Mouse (Mus musculus) lung, embryonic 16.5 days (tissue): ENCODE measurements around the gene Cdc73. TPM values are rescaled to one million over a fixed set of nuclear protein-coding genes. Genes with fewer than 3 reads are reported as not detected.
"Not testable (repeated sequence)": the region's sequence is repeated elsewhere in the genome, so short reads cannot be mapped to it uniquely, and the experiment has no call there.

Experiments
- ATAC-seq: fragments of 200-750 bp; cut with Nextera tagmentation; 2 replicates; pipeline ENCODE4 v1.8.0; 2017; ENCODE audit warnings: low read depth, mild to moderate bottlenecking, moderate library complexity
- H3K27ac ChIP-seq: fragments of 300-500 bp; sonication (generic); 2 replicates; pipeline ENCODE4 v1.5.1; 2014; ENCODE audit warnings: mild to moderate bottlenecking, control low read depth, low read length
- H3K27me3 ChIP-seq: fragments of 300-500 bp; sonication (generic); 2 replicates; pipeline ENCODE4 v1.6.1; 2014; ENCODE audit warnings: low read depth, low read length, mixed read lengths; ENCODE audit not compliant: control insufficient read depth, insufficient read depth
- H3K36me3 ChIP-seq: fragments of 300-500 bp; sonication (generic); 2 replicates; pipeline ENCODE4 v1.6.1; 2014; ENCODE audit warnings: low read length; ENCODE audit not compliant: control insufficient read depth, insufficient read depth
- H3K4me1 ChIP-seq: fragments of 300-500 bp; sonication (generic); replicated peaks from 2 replicates; pipeline ENCODE4 v1.6.1; 2014; ENCODE audit warnings: low read length, mixed read lengths; ENCODE audit not compliant: control insufficient read depth, insufficient read depth
- H3K4me2 ChIP-seq: fragments of 300-500 bp; sonication (generic); 2 replicates; pipeline ENCODE4 v1.6.1; 2014; ENCODE audit warnings: low read depth, low read length, control low read depth
- H3K4me3 ChIP-seq: fragments of 300-500 bp; sonication (generic); 2 replicates; pipeline ENCODE4 v1.5.1; 2014; ENCODE audit warnings: mild to moderate bottlenecking, low read length, control low read depth
- H3K9ac ChIP-seq: fragments of 300-500 bp; sonication (generic); 2 replicates; pipeline ENCODE4 v1.6.1; 2014; ENCODE audit warnings: low read length, control low read depth
- H3K9me3 ChIP-seq: fragments of 300-500 bp; sonication (generic); 2 replicates; pipeline ENCODE4 v1.6.1; 2016; ENCODE audit warnings: low read length; ENCODE audit not compliant: control insufficient read depth
- WGBS: fragments of 180-500 bp; shearing (Covaris S2); extraction: QIAGEN DNeasy Blood & Tissue Kit; methylation state at CpG from one replicate; pipeline ENCODE4 v1.1.7; 2014; 5-methylcytosine and 5-hydroxymethylcytosine counted together
- polyA plus RNA-seq: library from polyadenylated mRNA; unstranded; fragments of >200 nt; fragmentation: Nextera tagmentation; extraction: Ambion mirVana; gene quantifications from 2 replicates; pipeline ENCODE4 v1.2.1, GENCODE M21; 2015

Cdc73 gene
- polyA plus RNA-seq, 1 experiment from 2014 or later: 13.0 TPM

- Histone ChIP-seq H3K9ac (no peak overlapping the region), H3K4me2 (no peak overlapping the region), H3K4me3 (no peak overlapping the region), H3K27me3 (no peaks in the 10 kb centered on the region), H3K36me3 (no peaks in the 10 kb centered on the region), H3K4me1 (no peaks in the 10 kb centered on the region), H3K27ac (no peak overlapping the region), H3K9me3 (no peaks in the 10 kb centered on the region)
- 61% methylated on average over 2 of the region's 2 CpGs for WGBS
- ATAC-seq: no peak
These were observed 28.2 kb upstream of the Cdc73 start for GRCm38 (mm10) chr1:143730899-143731298.

GRCm38 (mm10) chr1:143727701-143728445, 25.2 kb upstream of the Cdc73 start:
- no peaks in the 10 kb centered on the region for H3K27me3 ChIP-seq
- no peaks in the 10 kb centered on the region for H3K9me3 ChIP-seq
- ATAC-seq: no peak
- no peaks in the 10 kb centered on the region for H3K4me1 ChIP-seq
- H3K36me3 ChIP-seq: no peaks in the 10 kb centered on the region
- no peak overlapping the region for H3K27ac ChIP-seq
- 41% methylated on average over 9 of the region's 9 CpGs for WGBS
- no peak overlapping the region for H3K4me2 ChIP-seq
- H3K4me3 ChIP-seq: no peak overlapping the region
- H3K9ac ChIP-seq: no peak overlapping the region

- no peak overlapping the region for H3K4me3 ChIP-seq
- no peaks in the 10 kb centered on the region for H3K9me3 ChIP-seq
- H3K9ac ChIP-seq: no peak overlapping the region
- no peak overlapping the region for H3K4me2 ChIP-seq
- no peaks in the 10 kb centered on the region for H3K36me3 ChIP-seq
- 83% methylated on average over 5 of the region's 5 CpGs for WGBS
- no peaks in the 10 kb centered on the region for H3K4me1 ChIP-seq
- H3K27ac ChIP-seq: no peak overlapping the region
- no peak for ATAC-seq
- no peaks in the 10 kb centered on the region for H3K27me3 ChIP-seq
These were observed 21.9 kb upstream of the Cdc73 start for GRCm38 (mm10) chr1:143724456-143725064.

DNA sequence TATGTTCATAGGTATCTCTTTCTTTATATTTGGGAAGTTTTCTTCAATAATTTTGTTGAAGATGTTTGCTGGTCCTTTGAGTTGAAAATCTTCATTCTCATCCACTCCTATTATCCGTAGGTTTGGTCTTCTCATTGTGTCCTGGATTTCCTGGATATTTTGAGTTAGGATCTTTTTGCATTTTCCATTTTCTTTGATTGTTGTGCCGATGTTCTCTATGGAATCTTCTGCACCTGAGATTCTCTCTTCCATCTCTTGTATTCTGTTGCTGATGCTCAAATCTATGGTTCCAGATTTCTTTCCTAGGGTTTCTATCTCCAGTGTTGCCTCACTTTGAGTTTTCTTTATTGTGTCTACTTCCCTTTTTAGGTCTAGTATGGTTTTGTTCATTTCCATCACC, 13.3 kb upstream of the Cdc73 start, which contains the start of gene Glrx2:
TSS of gene Glrx2 (plus strand) at position 301 of the 400 bp plus-strand sequence.
- not testable (repeated sequence) for H3K27ac ChIP-seq, H3K9me3 ChIP-seq, H3K4me2 ChIP-seq, H3K4me1 ChIP-seq, H3K27me3 ChIP-seq, H3K9ac ChIP-seq, ATAC-seq, H3K36me3 ChIP-seq, H3K4me3 ChIP-seq
- WGBS: no CpG with 5 or more reads among the region's 2 CpGs

GRCm38 (mm10) chr1:143710627-143710976, 7.9 kb upstream of the Cdc73 start:
- no peak overlapping the region for H3K9ac ChIP-seq
- ATAC-seq: no peak
- H3K36me3 ChIP-seq: no peaks in the 10 kb centered on the region
- WGBS: 44% methylated on average over 5 of the region's 5 CpGs
- H3K4me3 ChIP-seq: no peak overlapping the region
- no peak overlapping the region for H3K27ac ChIP-seq
- no peak overlapping the region for H3K4me2 ChIP-seq
- no peaks in the 10 kb centered on the region for H3K4me1 ChIP-seq
- no peaks in the 10 kb centered on the region for H3K27me3 ChIP-seq
- H3K9me3 ChIP-seq: no peaks in the 10 kb centered on the region

DNA sequence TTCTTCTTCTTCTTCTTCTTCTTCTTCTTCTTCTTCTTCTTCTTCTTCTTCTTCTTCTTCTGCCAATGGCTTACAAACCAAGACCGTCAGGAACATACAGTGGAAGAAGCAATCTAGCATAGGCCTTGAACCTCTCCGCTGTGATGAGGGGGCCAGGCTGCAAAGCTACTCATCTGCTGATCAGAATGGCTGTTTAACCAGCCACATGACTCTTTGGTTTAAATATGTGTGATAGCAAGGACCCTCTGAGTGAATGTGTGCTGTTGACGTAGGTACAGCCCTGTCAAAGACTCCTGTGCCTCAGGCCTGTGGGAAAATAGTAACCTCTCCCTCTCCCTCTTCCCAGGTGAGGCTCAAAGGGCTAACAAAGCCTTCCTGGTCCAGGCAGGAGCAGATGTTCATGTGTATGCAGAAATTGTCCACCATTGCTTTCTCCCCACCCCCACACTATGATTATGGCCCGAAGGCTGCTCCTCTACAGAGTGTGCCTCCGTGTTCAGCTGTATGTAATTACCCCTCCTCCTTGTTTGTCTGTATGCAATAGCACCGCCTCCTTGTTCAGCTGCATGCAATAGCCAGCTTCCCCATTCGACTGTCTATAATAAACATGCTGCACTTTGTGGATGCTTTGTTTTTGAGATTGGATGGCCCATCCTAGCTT, 7.4 kb upstream of the Cdc73 start:
- no peak overlapping the region for H3K4me3 ChIP-seq
- no peaks in the 10 kb centered on the region for H3K27me3 ChIP-seq
- H3K9me3 ChIP-seq: no peaks in the 10 kb centered on the region
- H3K4me1 ChIP-seq: no peaks in the 10 kb centered on the region
- H3K9ac ChIP-seq: no peak overlapping the region
- ATAC-seq: no peak
- 66% methylated on average over 7 of the region's 7 CpGs for WGBS
- no peaks in the 10 kb centered on the region for H3K36me3 ChIP-seq
- no peak overlapping the region for H3K27ac ChIP-seq
- H3K4me2 ChIP-seq: no peak overlapping the region

DNA sequence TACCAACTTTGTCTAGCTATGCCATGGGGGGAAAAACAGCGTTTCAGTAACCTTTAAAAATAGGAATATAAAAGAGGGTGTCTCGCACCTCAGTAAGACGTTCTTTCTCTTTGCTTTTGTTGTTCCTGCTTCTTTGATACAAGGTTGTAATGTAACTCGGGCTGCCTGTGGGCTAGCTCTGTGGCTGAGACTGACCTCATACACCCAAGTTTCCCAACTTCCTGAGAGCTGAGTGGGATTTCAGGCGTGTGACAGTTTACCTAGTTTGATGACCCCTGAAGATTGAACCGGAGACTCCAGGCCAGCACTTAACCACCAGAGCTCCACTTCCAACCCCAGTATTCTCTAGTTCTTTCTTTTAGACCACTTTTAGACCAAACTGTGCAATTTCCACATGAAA, 5.7 kb upstream of the Cdc73 start:
- no peaks in the 10 kb centered on the region for H3K27me3 ChIP-seq
- 0 out of 2 replicates have a peak, but pooled peaks cover 2% of the 10 kb centered on the region for H3K4me1 ChIP-seq
- H3K27ac ChIP-seq: no peak overlapping the region
- no peaks in the 10 kb centered on the region for H3K36me3 ChIP-seq
- no peak for ATAC-seq
- H3K4me2 ChIP-seq: no peak overlapping the region
- 60% methylated on average over 6 of the region's 6 CpGs for WGBS
- H3K9me3 ChIP-seq: no peaks in the 10 kb centered on the region
- H3K4me3 ChIP-seq: no peak overlapping the region
- no peak overlapping the region for H3K9ac ChIP-seq

GRCm38 (mm10) chr1:143707006-143707405, 4.3 kb upstream of the Cdc73 start:
- no peaks in the 10 kb centered on the region for H3K9me3 ChIP-seq
- no peak overlapping the region for H3K4me3 ChIP-seq
- WGBS: 59% methylated on average over 4 of the region's 4 CpGs
- no peaks in the 10 kb centered on the region for H3K27me3 ChIP-seq
- H3K27ac ChIP-seq: no peak overlapping the region
- H3K4me2 ChIP-seq: no peak overlapping the region
- no peak for ATAC-seq
- no peak overlapping the region for H3K9ac ChIP-seq
- 0 out of 2 replicates have a peak, but pooled peaks cover 3% of the 10 kb centered on the region for H3K4me1 ChIP-seq
- H3K36me3 ChIP-seq: no peaks in the 10 kb centered on the region

DNA sequence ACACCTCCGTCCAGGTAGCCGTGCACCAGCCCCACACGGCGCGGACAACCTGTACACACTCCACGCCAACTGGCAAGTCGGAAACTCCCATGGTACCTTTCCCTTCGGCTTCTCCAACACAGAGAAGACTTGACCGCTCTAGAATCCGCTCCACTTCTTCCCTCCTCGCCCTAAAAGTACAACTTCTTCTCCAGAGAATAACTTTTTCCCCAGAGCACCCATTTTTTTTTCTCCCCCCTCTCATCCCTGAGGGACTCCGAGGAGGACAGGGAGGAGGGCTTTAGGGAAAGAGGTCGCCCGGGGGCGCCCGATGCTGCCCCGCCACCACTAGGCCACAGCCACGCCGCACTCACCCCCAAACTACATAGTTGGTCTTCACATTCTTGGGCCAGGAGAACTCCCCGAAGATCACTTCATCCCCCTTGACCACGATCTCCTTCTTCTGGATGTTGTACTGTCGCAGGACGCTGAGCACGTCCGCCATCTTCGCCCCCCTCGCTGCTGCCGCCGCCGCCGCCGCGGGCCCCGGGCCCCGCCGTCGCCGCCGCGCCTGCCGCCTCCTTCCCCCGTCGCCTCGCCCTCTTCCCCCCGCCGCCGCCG, 452 bp downstream of the Cdc73 start:
- under 1% methylated on average over 34 of the region's 48 CpGs for WGBS
- peak; percentile 71 for ATAC-seq
- peaks cover 12% of the 10 kb centered on the region for H3K4me1 ChIP-seq
- H3K9me3 ChIP-seq: no peaks in the 10 kb centered on the region
- H3K36me3 ChIP-seq: peaks cover 3% of the 10 kb centered on the region; the same call in 1 of the 2 replicates
- peak overlapping the region; percentile 86 for H3K4me3 ChIP-seq
- peak overlapping the region; percentile 88 for H3K27ac ChIP-seq
- no peaks in the 10 kb centered on the region for H3K27me3 ChIP-seq
- H3K9ac ChIP-seq: peak overlapping the region; percentile 95
- H3K4me2 ChIP-seq: peak overlapping the region; percentile 71
